Mouse (Mus musculus): ENCODE measurements around the gene Ltbp1.
A peak's percentile ranks its signal among the peaks of the same experiment; 100 is the strongest.

Ltbp1 gene

DNA sequence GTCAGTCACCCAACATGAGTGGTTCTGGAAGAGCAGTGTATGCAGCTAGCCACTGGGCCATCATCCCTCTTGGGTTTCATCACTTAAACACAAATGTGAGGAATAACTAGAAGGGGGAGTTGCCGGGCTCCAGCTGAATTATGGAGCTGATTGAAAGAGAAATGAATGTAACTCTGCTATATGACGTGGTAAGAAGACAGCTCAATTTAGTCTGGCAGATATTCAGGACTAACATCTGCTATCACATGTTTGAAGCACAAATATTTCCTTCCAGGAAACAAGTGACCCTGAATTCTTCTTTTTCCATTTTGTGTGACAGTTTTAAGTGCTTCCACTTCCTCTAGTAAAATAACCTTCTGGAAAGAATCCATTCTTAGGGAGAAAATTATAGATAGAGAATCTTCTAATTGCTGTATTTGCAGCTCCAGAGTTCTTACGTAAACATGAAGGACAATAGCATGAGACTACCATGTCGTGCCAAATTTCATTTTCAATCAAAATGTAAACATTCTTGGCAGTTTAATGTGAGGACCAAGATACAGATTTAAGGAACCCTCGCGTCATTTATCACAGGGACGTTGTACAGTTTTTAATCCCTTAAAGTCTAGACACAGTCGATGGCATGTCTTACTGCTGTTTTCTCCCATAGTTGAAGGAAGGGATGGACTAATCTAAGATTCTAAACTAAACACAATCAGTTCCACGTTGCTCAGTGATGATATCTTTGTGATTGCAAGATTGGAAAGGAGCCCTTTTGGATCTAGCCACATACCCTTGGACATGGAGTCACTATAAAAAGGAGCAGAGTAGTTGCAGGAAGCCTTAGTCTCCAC is 279.7 kb downstream of the Ltbp1 start:
- no peak for DNase-seq (ENCODE audit: inconsistent ontology term)

DNA sequence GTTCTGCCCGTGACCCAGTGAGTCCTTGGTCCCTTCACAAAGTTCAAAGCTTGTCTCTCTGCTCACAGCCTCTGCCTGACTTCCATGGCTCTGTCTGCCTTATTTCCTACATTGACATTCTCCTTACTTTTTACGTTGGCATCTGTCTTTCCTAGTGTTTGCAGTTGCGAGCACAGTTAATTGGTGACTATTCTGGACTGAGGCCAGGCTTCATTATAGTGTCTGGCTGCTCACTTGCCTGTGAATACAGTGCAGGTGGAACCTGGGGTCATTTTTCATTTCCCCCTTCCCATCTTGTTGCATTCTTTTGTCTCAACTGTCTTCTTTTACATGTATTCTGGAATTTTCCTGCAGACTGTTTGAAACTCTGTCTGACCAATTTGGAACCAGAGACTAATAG is 287.6 kb downstream of the Ltbp1 start:
- DNase-seq (ENCODE audit: inconsistent ontology term), result no peak

DNA sequence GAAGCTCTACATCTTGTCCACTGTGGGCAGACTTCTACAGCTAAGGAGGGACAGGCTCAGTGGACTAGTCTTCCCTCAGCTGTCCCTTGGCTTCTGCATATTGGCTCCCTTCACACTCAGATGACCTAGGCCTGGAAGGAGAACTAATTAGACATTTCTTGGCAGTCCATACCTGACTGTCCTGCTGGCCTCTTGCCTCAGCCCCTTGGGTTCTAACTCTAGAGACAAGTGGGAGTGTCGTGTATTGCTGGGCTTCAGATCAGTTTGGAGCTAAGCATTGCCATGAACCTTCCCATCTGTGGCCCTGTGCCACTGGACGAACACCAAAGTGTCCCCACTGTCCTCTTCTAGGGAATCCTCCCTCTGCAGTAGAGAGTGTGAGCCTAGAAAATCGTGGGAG is 288.4 kb downstream of the Ltbp1 start:
- DNase-seq (ENCODE audit: inconsistent ontology term), result no peak

GRCm38 (mm10) chr17:75300908-75301307 is 295.5 kb downstream of the Ltbp1 start:
- no peak for DNase-seq (ENCODE audit: inconsistent ontology term)

- peak; percentile 75 for DNase-seq (ENCODE audit: inconsistent ontology term)
These were observed 299.5 kb downstream of the Ltbp1 start for GRCm38 (mm10) chr17:75304807-75305420.

GRCm38 (mm10) chr17:75305714-75306113 is 300.3 kb downstream of the Ltbp1 start:
- no peak for DNase-seq (ENCODE audit: inconsistent ontology term)

- peak; percentile 90 for DNase-seq (ENCODE audit: inconsistent ontology term)
These were observed 302.0 kb downstream of the Ltbp1 start for GRCm38 (mm10) chr17:75307070-75308011.

DNA sequence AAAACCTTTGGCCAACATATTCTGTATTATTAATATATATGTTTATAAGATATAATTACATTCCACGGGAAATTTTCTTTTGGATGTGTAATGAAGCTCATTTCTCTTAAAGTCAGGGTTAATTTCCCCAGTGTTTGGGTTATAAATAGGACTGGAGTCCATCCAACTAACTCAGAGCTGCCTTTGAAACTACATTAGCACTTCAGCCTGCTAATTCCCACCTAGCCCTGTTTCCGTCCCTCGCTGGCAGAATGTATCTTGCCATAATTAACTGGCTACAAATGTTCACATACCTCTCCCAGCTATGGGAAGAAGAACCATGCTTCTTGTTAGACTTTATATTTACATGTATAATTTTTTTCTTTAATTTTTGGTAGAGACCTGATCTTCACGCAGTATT is 311.7 kb downstream of the Ltbp1 start:
- DNase-seq (ENCODE audit: inconsistent ontology term), result no peak

- DNase-seq (ENCODE audit: inconsistent ontology term), result no peak
These were observed 317.9 kb downstream of the Ltbp1 start for GRCm38 (mm10) chr17:75323229-75323628.

DNA sequence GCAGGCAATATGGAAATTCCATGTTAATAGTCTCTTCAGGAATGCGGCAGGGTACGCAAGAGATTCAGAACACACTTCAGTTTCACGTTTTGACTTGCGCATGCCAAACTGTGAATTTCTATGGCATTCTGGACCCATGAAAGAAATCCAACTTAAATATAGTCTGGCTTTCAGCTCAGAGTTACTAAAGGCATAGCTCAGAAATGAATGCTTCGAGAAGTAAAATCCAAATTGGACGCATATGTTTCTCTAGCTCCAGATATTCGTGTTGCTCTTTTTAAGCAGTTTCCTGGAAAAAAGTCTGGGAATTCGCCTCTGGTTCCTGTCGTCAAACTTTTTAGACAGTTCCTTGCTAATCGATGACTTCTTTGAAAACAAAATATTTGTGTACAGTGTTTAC is 318.4 kb downstream of the Ltbp1 start:
- no peak for DNase-seq (ENCODE audit: inconsistent ontology term)

- no peak for DNase-seq (ENCODE audit: inconsistent ontology term)
These were observed 322.8 kb downstream of the Ltbp1 start for GRCm38 (mm10) chr17:75328102-75328639.

DNA sequence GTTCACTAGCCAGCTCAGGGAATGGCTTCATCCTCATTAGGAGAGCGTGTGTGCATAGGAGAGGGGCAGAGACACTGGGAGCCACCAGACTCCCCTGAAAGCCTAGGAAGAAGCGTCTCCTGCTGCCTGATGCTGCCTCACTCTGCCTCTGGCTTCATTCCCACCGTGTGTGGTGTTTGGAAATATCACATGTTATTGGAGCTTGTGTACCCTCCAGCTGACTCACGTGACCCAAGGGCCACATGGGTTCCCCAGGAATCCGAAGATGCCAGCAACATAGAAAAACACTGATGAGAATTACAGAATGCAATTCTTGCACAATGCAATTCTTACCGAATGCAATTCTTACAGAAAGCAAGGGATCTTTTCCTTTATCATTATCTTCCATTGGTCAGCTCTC is 325.0 kb downstream of the Ltbp1 start:
- no peak for DNase-seq (ENCODE audit: inconsistent ontology term)

GRCm38 (mm10) chr17:75331421-75331951 is 326.1 kb downstream of the Ltbp1 start:
- DNase-seq (ENCODE audit: inconsistent ontology term), result no peak

- DNase-seq (ENCODE audit: inconsistent ontology term), result no peak
These were observed 326.9 kb downstream of the Ltbp1 start for GRCm38 (mm10) chr17:75332289-75332688.

- DNase-seq (ENCODE audit: inconsistent ontology term), result no peak
These were observed 327.6 kb downstream of the Ltbp1 start for GRCm38 (mm10) chr17:75333011-75333410.

- no peak for DNase-seq (ENCODE audit: inconsistent ontology term)
These were observed 328.4 kb downstream of the Ltbp1 start for GRCm38 (mm10) chr17:75333759-75334158.

DNA sequence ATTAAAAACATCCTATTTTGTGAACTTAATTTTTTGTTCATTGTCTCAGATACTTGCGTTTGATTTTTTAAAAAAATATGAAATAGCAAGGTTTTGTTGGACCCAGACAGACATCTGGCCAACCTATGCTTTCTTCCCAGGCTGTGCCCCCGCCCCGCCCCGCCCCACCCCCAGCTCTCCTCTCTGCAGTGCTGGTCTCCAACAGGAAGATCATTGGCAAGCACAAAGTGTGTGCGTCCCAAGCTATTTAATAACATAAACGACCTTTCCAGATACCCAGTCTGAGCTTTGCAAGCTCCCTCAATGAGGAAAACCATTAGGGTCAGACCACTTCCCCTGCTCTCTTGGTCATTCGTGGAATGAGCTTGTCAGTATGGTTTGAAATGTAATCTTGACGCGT is 330.3 kb downstream of the Ltbp1 start:
- no peak for DNase-seq (ENCODE audit: inconsistent ontology term)

- DNase-seq (ENCODE audit: inconsistent ontology term), result no peak
These were observed 335.9 kb downstream of the Ltbp1 start for GRCm38 (mm10) chr17:75341227-75341626.

- DNase-seq (ENCODE audit: inconsistent ontology term), result peak; percentile 82
These were observed 339.7 kb downstream of the Ltbp1 start for GRCm38 (mm10) chr17:75345116-75345515.

- DNase-seq (ENCODE audit: inconsistent ontology term), result no peak
These were observed 342.0 kb downstream of the Ltbp1 start for GRCm38 (mm10) chr17:75347414-75347813.

- DNase-seq (ENCODE audit: inconsistent ontology term), result peak; percentile 72
These were observed 343.7 kb downstream of the Ltbp1 start for GRCm38 (mm10) chr17:75349109-75349508.

DNA sequence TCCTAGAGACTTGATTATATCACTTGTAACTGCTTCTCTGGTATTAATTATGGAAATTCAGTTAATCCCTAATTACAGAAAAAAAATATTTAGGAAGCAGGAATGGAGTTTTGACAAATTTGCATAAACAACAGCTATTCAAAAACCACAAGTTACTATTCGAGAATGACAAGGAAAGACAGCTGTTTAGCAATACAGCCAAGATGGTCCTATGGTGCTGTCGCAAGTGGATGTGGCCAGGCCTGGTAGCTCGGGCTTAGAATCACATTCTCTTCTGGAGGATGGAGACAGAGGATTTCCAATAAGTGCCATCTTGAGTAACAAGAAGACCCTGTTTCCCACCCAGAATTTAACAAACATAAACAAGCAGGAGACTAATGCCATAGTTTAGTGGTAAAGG is 344.2 kb downstream of the Ltbp1 start:
- no peak for DNase-seq (ENCODE audit: inconsistent ontology term)

Measured in Muller cell, postnatal 12 days (primary cell).